Mouse (Mus musculus): ENCODE measurements around the gene Hk1. TPM values are rescaled to one million over a fixed set of nuclear protein-coding genes. Genes with fewer than 3 reads are reported as not detected.
"Not testable (repeated sequence)": the region's sequence is repeated elsewhere in the genome, so short reads cannot be mapped to it uniquely, and the experiment has no call there.

Gene Hk1
- total and polyA plus RNA-seq, 3 experiments = 119 to 447 (median 245) TPM

GRCm38 (mm10) chr10:62326818-62327571 is 52.7 kb downstream of the Hk1 start:
- H3K27me3 ChIP-seq (ENCODE audit: insufficient read depth, low read length) = no peaks in the 10 kb centered on the region
- H3K4me3 ChIP-seq (ENCODE audit: low read depth, low read length) = peak overlapping the region; percentile 75
- peaks cover 55% of the 10 kb centered on the region for H3K4me1 ChIP-seq (ENCODE audit: insufficient read depth, low read depth, low read length)
- peaks cover 47% of the 10 kb centered on the region for H3K36me3 ChIP-seq (replicated peaks)
- no peak for TF ChIP-seq GATA1 (IDR thresholded peaks at IDR 0.05; ENCODE audit: borderline replicate concordance, low read length)
- TF ChIP-seq POLR2AphosphoS5 (IDR thresholded peaks at IDR 0.05; ENCODE audit: insufficient replicate concordance, low read depth, low read length) = no peak
- TF ChIP-seq CTCF (IDR thresholded peaks at IDR 0.05; ENCODE audit: low read depth, low read length) = no peak
- TF ChIP-seq TAL1 (conservative IDR thresholded peaks at IDR 0.05; ENCODE audit: low read depth, low read length) = no peak
- TF ChIP-seq GATA2 (IDR thresholded peaks at IDR 0.05; ENCODE audit: borderline replicate concordance, low read depth, low read length) = no peak
- ATAC-seq (ENCODE audit: extremely low read depth, insufficient number of reproducible peaks, low FRiP score, poor library complexity, severe bottlenecking) = no peak
- 0 out of 2 replicates have a peak, but pooled peaks cover 2% of the 10 kb centered on the region for H3K9me3 ChIP-seq (replicated peaks)
- no peak for DNase-seq (ENCODE audit: low spot score)

DNA sequence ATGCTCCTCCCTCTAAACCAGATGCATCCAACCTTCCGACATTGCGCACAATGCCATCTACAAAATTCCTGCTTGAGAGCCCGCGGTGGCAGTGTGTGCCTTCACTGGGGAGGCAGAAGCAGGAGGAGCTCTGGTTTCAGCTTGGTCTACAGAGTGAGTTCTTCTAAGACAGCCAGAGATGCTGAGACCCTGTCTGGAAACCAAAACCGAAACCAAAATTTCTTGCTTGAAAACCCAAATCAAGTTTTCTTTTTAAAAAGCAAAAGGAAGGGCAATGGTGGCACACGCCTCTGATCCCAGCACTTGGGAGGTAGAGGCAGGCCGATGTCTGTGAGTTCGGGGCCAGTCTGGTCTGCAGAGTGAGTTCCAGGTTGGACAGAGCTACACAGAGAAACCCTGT is 53.7 kb downstream of the Hk1 start:
- Histone ChIP-seq H3K4me3 (ENCODE audit: low read depth, low read length) (peak overlapping the region; percentile 75), H3K9me3 (replicated peaks) (0 out of 2 replicates have a peak, but pooled peaks cover 2% of the 10 kb centered on the region), H3K4me1 (ENCODE audit: insufficient read depth, low read depth, low read length) (peaks cover 56% of the 10 kb centered on the region), H3K36me3 (replicated peaks) (peaks cover 54% of the 10 kb centered on the region), H3K27me3 (ENCODE audit: insufficient read depth, low read length) (no peaks in the 10 kb centered on the region)
- ATAC-seq (ENCODE audit: extremely low read depth, insufficient number of reproducible peaks, low FRiP score, poor library complexity, severe bottlenecking) (no peak), DNase-seq (ENCODE audit: low spot score) (no peak)
- TF ChIP-seq TAL1 (conservative IDR thresholded peaks at IDR 0.05; ENCODE audit: low read depth, low read length) = no peak
- TF ChIP-seq GATA1 (IDR thresholded peaks at IDR 0.05; ENCODE audit: borderline replicate concordance, low read length) = no peak
- TF ChIP-seq POLR2AphosphoS5 (IDR thresholded peaks at IDR 0.05; ENCODE audit: insufficient replicate concordance, low read depth, low read length) = no peak
- no peak for TF ChIP-seq CTCF (IDR thresholded peaks at IDR 0.05; ENCODE audit: low read depth, low read length)
- no peak for TF ChIP-seq GATA2 (IDR thresholded peaks at IDR 0.05; ENCODE audit: borderline replicate concordance, low read depth, low read length)

GRCm38 (mm10) chr10:62322821-62323220 is 56.9 kb downstream of the Hk1 start:
- not testable (repeated sequence) for ATAC-seq (ENCODE audit: extremely low read depth, insufficient number of reproducible peaks, low FRiP score, poor library complexity, severe bottlenecking); DNase-seq (ENCODE audit: low spot score); H3K4me3 ChIP-seq (ENCODE audit: low read depth, low read length); H3K27me3 ChIP-seq (ENCODE audit: insufficient read depth, low read length); H3K9me3 ChIP-seq (replicated peaks)
- peaks cover 62% of the 10 kb centered on the region for H3K4me1 ChIP-seq (ENCODE audit: insufficient read depth, low read depth, low read length)
- H3K36me3 ChIP-seq (replicated peaks) = peaks cover 65% of the 10 kb centered on the region

GRCm38 (mm10) chr10:62321457-62321856 is 58.3 kb downstream of the Hk1 start:
- H3K27me3 ChIP-seq (ENCODE audit: insufficient read depth, low read length) = no peaks in the 10 kb centered on the region
- H3K36me3 ChIP-seq (replicated peaks) = peaks cover 75% of the 10 kb centered on the region
- H3K9me3 ChIP-seq (replicated peaks) = no peaks in the 10 kb centered on the region
- DNase-seq (ENCODE audit: low spot score) (no peak), ATAC-seq (ENCODE audit: extremely low read depth, insufficient number of reproducible peaks, low FRiP score, poor library complexity, severe bottlenecking) (no peak)
- H3K4me3 ChIP-seq (ENCODE audit: low read depth, low read length) = no peak overlapping the region; the same call in 1 of the 2 replicates
- TF ChIP-seq CTCF (IDR thresholded peaks at IDR 0.05; ENCODE audit: low read depth, low read length) = no peak
- TF ChIP-seq POLR2AphosphoS5 (IDR thresholded peaks at IDR 0.05; ENCODE audit: insufficient replicate concordance, low read depth, low read length) = no peak
- no peak for TF ChIP-seq GATA2 (IDR thresholded peaks at IDR 0.05; ENCODE audit: borderline replicate concordance, low read depth, low read length)
- TF ChIP-seq TAL1 (conservative IDR thresholded peaks at IDR 0.05; ENCODE audit: low read depth, low read length) = no peak
- TF ChIP-seq GATA1 (IDR thresholded peaks at IDR 0.05; ENCODE audit: borderline replicate concordance, low read length) = no peak
- H3K4me1 ChIP-seq (ENCODE audit: insufficient read depth, low read depth, low read length) = peaks cover 72% of the 10 kb centered on the region

GRCm38 (mm10) chr10:62320402-62320978 is 59.2 kb downstream of the Hk1 start:
- Histone ChIP-seq H3K4me3 (ENCODE audit: low read depth, low read length) (peak overlapping the region; percentile 30; the same call in 1 of the 2 replicates), H3K9me3 (replicated peaks) (no peaks in the 10 kb centered on the region), H3K27me3 (ENCODE audit: insufficient read depth, low read length) (no peaks in the 10 kb centered on the region), H3K4me1 (ENCODE audit: insufficient read depth, low read depth, low read length) (peaks cover 79% of the 10 kb centered on the region), H3K36me3 (replicated peaks) (peaks cover 79% of the 10 kb centered on the region)
- no peak for TF ChIP-seq TAL1 (conservative IDR thresholded peaks at IDR 0.05; ENCODE audit: low read depth, low read length)
- TF ChIP-seq GATA2 (IDR thresholded peaks at IDR 0.05; ENCODE audit: borderline replicate concordance, low read depth, low read length) = no peak
- TF ChIP-seq GATA1 (IDR thresholded peaks at IDR 0.05; ENCODE audit: borderline replicate concordance, low read length) = no peak
- no peak for TF ChIP-seq POLR2AphosphoS5 (IDR thresholded peaks at IDR 0.05; ENCODE audit: insufficient replicate concordance, low read depth, low read length)
- no peak for TF ChIP-seq CTCF (IDR thresholded peaks at IDR 0.05; ENCODE audit: low read depth, low read length)
- ATAC-seq (ENCODE audit: extremely low read depth, insufficient number of reproducible peaks, low FRiP score, poor library complexity, severe bottlenecking) (peak; percentile 8; the same call in 1 of the 2 replicates), DNase-seq (ENCODE audit: low spot score) (no peak)

- no peaks in the 10 kb centered on the region for H3K9me3 ChIP-seq (replicated peaks)
- no peak for TF ChIP-seq GATA1 (IDR thresholded peaks at IDR 0.05; ENCODE audit: borderline replicate concordance, low read length)
- TF ChIP-seq POLR2AphosphoS5 (IDR thresholded peaks at IDR 0.05; ENCODE audit: insufficient replicate concordance, low read depth, low read length) = no peak
- no peak for TF ChIP-seq CTCF (IDR thresholded peaks at IDR 0.05; ENCODE audit: low read depth, low read length)
- no peak for TF ChIP-seq TAL1 (conservative IDR thresholded peaks at IDR 0.05; ENCODE audit: low read depth, low read length)
- no peak for TF ChIP-seq GATA2 (IDR thresholded peaks at IDR 0.05; ENCODE audit: borderline replicate concordance, low read depth, low read length)
- H3K4me1 ChIP-seq (ENCODE audit: insufficient read depth, low read depth, low read length) = peaks cover 82% of the 10 kb centered on the region
- H3K4me3 ChIP-seq (ENCODE audit: low read depth, low read length) = no peak overlapping the region; the same call in 1 of the 2 replicates
- no peaks in the 10 kb centered on the region for H3K27me3 ChIP-seq (ENCODE audit: insufficient read depth, low read length)
- DNase-seq (ENCODE audit: low spot score) (no peak), ATAC-seq (ENCODE audit: extremely low read depth, insufficient number of reproducible peaks, low FRiP score, poor library complexity, severe bottlenecking) (no peak)
- peaks cover 83% of the 10 kb centered on the region for H3K36me3 ChIP-seq (replicated peaks)
Observed at GRCm38 (mm10) chr10:62319154-62319553, 60.6 kb downstream of the Hk1 start.
